In the genomic region with DNA sequence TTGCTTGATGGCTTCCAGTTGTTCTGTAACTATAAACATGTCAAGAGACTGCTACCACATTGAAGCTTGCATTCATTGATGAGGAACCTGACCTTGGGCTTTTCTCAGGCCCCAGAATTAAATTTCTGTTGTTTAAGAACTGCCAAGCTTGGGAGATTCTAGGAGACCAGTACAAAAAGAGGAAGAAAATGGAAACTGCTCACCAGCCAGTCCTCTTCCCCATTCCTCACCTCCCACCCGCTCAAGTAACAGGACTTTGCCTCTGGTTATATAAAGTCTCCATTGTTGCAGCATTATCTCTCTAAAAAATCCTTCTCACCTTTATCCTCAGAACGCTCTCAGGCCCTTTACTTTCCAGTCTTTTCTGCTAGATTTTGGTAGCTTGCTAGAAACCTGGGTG, we compare ENCODE assay signal across 24 mouse cellular contexts.
"Had no signal": no experiment of that assay in that cellular context is flagged by ENCODE, and none has a peak within 500 bp of the region (broad histone marks: within the 10 kb centered on the region; RNA-seq: fewer than 3 reads in every experiment).

No protein-coding gene starts in this region.

- H3K36me3 ChIP-seq: heart, embryonic 10.5 days; heart, embryonic 12.5 days; hindbrain, embryonic 13.5 days; hindbrain, embryonic 15.5 days; kidney, embryonic 15.5 days; limb, embryonic 13.5 days; limb, embryonic 15.5 days; liver, embryonic 12.5 days had no signal

- H3K4me3 ChIP-seq: heart, embryonic 10.5 days; heart, embryonic 12.5 days; hindbrain, embryonic 13.5 days; hindbrain, embryonic 15.5 days; kidney, embryonic 15.5 days; limb, embryonic 13.5 days; limb, embryonic 15.5 days; liver, embryonic 12.5 days had no signal

- H3K27ac ChIP-seq: hindbrain, embryonic 13.5 days; hindbrain, embryonic 15.5 days; hindbrain, postnatal 0 days; kidney, embryonic 15.5 days; kidney, postnatal 0 days; limb, embryonic 13.5 days; limb, embryonic 15.5 days; liver, embryonic 12.5 days had no signal

- H3K9me3 ChIP-seq: heart, embryonic 10.5 days; heart, embryonic 12.5 days; hindbrain, embryonic 13.5 days; hindbrain, embryonic 15.5 days; kidney, embryonic 15.5 days; limb, embryonic 13.5 days; limb, embryonic 15.5 days; liver, embryonic 12.5 days had no signal

- ATAC-seq: hindbrain, postnatal 0 days; intestine, embryonic 16.5 days; liver, embryonic 12.5 days had no signal

- DNase-seq: gastrocnemius, postnatal 14 days; gastrocnemius, postnatal 36 days; heart, adult 18-20 months; heart, postnatal 10 days; heart, postnatal 4 days; kidney, adult 11 months; kidney, adult 2 months; kidney, adult 9 months; kidney, postnatal 14 days; kidney, postnatal 36 days; layer of hippocampus, adult 9-11 months; layer of hippocampus, postnatal 36 days; left cerebral cortex, postnatal 4 days had no signal

- H3K4me2 ChIP-seq: heart, embryonic 12.5 days; hindbrain, embryonic 13.5 days; hindbrain, embryonic 15.5 days; kidney, embryonic 15.5 days; limb, embryonic 13.5 days; limb, embryonic 15.5 days; liver, embryonic 12.5 days had no signal

- H3K27me3 ChIP-seq: heart, embryonic 12.5 days; hindbrain, embryonic 13.5 days; hindbrain, embryonic 15.5 days; kidney, embryonic 15.5 days; limb, embryonic 13.5 days; limb, embryonic 15.5 days; liver, embryonic 12.5 days had no signal

- H3K9ac ChIP-seq: heart, embryonic 12.5 days; hindbrain, embryonic 13.5 days; hindbrain, embryonic 15.5 days; kidney, embryonic 15.5 days; limb, embryonic 13.5 days; limb, embryonic 15.5 days; liver, embryonic 12.5 days had no signal
